Mouse (Mus musculus) left cerebral cortex, adult 6 months (tissue): ENCODE measurements around the gene Dag1. TPM values are rescaled to one million over a fixed set of nuclear protein-coding genes. Genes with fewer than 3 reads are reported as not detected.

Experiments
- long read RNA-seq, 2 experiments: library from polyadenylated mRNA; unstranded; transcript quantifications; one replicate each; pipeline ENCODE4 v2.0.0; 2019 to 2020
- polyA plus RNA-seq: library from polyadenylated mRNA; unstranded; fragments of <200 nt; fragmentation: Nextera tagmentation; gene quantifications from 2 replicates; pipeline ENCODE4 v1.2.3, GENCODE M21; 2021

The Dag1 gene
- 29.7 and 39.5 TPM in 2 replicates for polyA plus RNA-seq
- long read RNA-seq, experiment 1, full-length matches to known transcripts, result 21 of 41 reads
- long read RNA-seq, experiment 1, partial matches to known transcripts, result 2 of 41 reads
- long read RNA-seq, experiment 1, other reads (novel, unspliced or antisense), result 18 of 41 reads
- long read RNA-seq, experiment 2, full-length matches to known transcripts, result 11 of 55 reads
- long read RNA-seq, experiment 2, partial matches to known transcripts, result 1 of 55 reads
- long read RNA-seq, experiment 2, other reads (novel, unspliced or antisense), result 43 of 55 reads

DNA sequence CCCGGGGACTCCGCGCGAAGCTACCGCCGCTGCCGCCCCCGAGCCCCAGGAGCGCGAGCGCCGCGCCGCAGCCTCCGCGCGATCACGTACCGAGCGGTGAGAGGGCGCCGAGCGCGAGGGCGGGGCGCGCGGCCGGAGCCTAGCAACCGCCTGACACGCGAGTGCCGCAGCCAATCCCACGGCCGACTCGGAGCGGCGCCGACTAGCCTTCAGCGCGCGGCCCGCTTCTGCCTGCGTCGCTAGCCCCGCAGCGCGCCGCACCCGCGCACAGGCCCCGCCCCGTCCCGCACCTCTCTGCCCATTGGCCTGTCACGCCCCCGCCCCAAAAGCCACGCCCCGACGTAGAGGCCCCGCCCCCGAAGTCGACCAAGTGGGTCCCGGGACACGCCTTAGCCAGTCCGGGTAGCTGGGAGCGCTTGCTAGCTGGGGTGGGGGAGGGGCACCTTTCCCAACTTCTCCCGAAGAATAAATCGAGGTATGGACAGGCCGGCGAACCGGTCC lies at the start of gene Dag1:
TSS of gene Dag1 (minus strand) at position 269 of the 501 bp plus-strand sequence.

DNA sequence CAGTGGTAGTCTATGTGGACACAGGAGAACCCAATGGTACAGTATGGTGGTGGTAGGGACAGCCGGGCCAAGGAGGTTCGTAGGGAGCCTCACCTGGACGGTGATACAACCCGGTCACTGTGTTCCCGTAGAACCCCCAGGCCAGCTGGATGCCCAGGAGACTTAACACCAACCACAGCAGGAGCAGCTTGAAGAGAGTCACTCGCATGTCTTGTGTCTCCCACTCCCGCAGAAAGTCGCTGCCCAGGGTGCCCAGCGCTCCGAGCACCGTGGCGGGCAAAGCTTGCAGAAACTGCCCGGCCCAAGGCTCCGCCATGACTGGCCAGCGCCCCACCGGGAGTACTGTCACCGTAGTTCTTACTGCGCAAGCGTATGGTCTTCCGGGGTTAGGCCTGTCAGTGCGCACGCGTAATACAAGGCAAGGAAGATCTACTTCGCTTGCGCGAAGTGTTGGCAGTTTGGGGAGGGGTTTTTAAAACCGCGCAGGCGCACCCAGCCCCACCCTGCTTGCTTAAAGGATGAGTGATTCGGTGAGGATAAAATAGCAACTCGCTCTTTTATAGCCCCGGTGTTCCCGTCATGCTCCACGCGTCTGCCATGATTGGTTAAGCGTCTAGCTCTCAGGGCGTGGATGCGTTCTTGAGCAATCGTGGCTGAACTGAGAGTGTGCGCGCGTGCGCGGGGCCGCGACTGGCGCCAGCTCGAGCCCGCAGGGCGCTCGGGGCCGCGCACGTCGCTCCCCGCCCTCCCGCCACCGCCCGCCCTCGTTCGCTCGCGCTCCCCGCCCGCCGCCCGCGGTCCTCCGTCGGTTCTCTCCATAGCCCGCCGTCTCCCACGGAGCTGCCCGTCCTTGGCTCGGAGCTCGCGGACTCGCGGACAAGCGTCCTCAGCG lies 42.1 kb upstream of the Dag1 start, which contains the start of the genes Rhoa and Tcta:
TSS of gene Rhoa (plus strand) at position 501 of the 892 bp plus-strand sequence.
TSS of gene Tcta (minus strand) at position 532 of the 892 bp plus-strand sequence.

DNA sequence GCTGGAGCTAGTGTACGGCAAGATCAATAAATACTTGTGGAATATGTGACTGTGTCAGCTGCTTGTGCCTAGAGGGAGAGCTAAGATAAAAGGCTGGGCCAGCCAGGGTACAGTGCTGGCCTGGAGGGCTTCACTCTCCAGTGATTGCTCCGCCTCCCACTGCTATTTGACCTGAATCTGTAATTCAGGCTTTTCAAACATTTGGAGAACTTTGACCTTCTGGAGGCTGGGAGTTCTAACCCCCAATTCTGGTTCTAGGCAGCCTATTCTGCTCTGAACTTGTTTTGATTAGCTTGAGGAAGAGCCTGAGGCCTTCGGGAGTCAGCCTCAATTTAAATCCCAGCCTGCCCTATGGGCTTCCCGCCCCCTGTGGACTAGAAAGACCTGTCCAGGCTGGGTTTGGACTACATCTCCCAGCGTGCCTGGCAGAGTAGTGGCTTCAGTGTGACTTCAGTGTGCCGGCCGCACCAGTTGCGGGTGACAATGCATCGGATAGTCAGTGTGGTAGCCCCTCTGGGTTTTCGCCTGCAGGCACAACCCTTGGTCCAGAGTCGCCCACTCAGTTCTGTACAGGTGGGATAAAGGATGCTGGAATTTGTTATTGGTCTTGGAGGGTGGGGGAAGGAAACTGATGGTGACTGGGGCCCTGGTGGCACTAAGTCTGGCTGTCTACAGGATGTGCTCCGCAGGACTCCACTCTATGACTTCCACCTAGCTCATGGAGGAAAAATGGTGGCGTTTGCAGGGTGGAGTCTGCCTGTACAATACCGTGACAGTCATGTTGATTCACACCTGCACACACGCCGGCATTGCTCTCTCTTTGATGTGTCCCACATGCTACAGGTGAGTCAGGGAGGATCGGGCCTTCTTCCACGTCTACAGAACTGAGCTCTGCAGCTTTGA lies 32.9 kb upstream of the Dag1 start, which contains the start of gene Amt:
TSS of gene Amt (plus strand) at position 401 of the 903 bp plus-strand sequence.

GRCm38 (mm10) chr9:108290016-108290750 lies 26.4 kb upstream of the Dag1 start, which contains the start of gene Nicn1:
Nicn1 (plus strand) TSS chr9:108290429.

DNA sequence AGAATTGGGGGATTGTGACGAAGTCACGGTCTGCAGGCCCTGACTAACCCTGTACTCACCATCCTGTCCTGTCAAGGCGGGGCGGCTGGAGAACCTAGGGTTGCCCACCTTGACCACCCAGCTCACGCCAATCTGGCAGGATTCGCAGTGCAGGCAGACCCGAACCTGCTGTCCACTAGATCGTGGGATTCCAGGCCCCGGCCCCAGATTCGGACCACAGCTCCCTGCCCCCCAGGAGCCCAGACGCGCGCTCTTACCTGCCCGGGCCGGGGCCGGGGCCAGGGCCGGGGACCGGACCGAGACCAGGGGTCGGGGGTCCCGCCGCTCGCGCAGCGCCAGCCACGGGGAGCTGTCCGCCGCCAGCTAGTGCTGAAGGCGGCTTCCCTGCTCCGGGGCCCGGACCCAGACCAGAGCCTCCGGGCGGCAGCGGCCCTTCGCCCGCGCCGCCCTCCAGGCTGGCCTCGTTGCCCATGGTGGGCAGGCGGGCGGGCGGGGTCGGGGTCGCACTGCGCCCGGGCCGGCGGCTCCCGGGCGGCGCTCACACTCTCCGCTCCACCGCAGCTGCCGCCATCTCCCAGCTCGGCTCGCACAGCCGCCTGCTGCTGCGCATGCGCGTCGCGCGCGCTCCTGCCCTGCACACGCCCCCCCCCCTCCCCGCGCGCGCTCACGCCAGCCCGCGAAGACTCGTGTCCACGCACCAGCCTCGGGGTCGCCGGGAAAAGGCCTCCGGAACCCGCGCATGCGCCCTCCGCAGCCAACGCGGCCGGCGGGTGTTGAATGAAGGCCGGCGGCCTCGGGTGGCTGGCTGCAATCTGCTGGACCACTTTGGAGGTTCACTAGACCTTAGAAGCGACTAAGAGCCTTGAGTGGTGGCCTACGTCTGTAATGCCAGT lies 73.7 kb downstream of the Dag1 start, which contains the start of gene Bsn:
TSS of gene Bsn (minus strand) at position 598 of the 893 bp plus-strand sequence.

Other genes with a start within 250 kb of the Dag1 start
- gene Gmppb, start 214.7 kb downstream of the Dag1 start, polyA plus RNA-seq, result 18.1 and 40.5 TPM in 2 replicates
- 0.34 and 0.49 TPM in 2 replicates for gene Amigo3, start 210.8 kb downstream of the Dag1 start, polyA plus RNA-seq
- gene Mst1, start 183.5 kb downstream of the Dag1 start, polyA plus RNA-seq, result not detected in 2 replicates
- gene Rnf123, start 180.6 kb downstream of the Dag1 start, polyA plus RNA-seq, result 20.6 and 25.3 TPM in 2 replicates
- 8.8 and 9.9 TPM in 2 replicates for gene Apeh, start 169.4 kb downstream of the Dag1 start, polyA plus RNA-seq
- gene Bsn, start 73.6 kb downstream of the Dag1 start, polyA plus RNA-seq, result 19.1 and 28.0 TPM in 2 replicates
- 108 and 150 TPM in 2 replicates for gene Nicn1, start 26.5 kb upstream of the Dag1 start, polyA plus RNA-seq
- 40.1 and 51.1 TPM in 2 replicates for gene Amt, start 32.9 kb upstream of the Dag1 start, polyA plus RNA-seq
- gene Rhoa, start 42.2 kb upstream of the Dag1 start, polyA plus RNA-seq, result 152 and 166 TPM in 2 replicates
- gene Tcta, start 42.2 kb upstream of the Dag1 start, polyA plus RNA-seq, result 48.4 and 51.8 TPM in 2 replicates
- 175 and 176 TPM in 2 replicates for gene Gpx1, start 74.9 kb upstream of the Dag1 start, polyA plus RNA-seq
- 37.5 and 44.5 TPM in 2 replicates for gene Usp4, start 83.9 kb upstream of the Dag1 start, polyA plus RNA-seq
- 0.23 and 0.31 TPM in 2 replicates for gene 1700102P08Rik, start 128.8 kb upstream of the Dag1 start, polyA plus RNA-seq
- gene Ccdc36, start 164.5 kb upstream of the Dag1 start, polyA plus RNA-seq, result 0.20 TPM in 2 replicates
- not detected in 2 replicates for gene BC048562, start 172.5 kb upstream of the Dag1 start, polyA plus RNA-seq
- gene Ccdc71, start 196.6 kb upstream of the Dag1 start, polyA plus RNA-seq, result 20.5 and 20.9 TPM in 2 replicates
- gene Klhdc8b, start 197.6 kb upstream of the Dag1 start, polyA plus RNA-seq, result 17.6 and 22.8 TPM in 2 replicates
- gene Lamb2, start 215.8 kb upstream of the Dag1 start, polyA plus RNA-seq, result 3.7 and 4.3 TPM in 2 replicates
- gene Usp19, start 226.6 kb upstream of the Dag1 start, polyA plus RNA-seq, result 12.0 and 22.8 TPM in 2 replicates
- gene Qars, start 243.7 kb upstream of the Dag1 start, polyA plus RNA-seq, result 48.3 and 58.7 TPM in 2 replicates